Mouse (Mus musculus): Measurements from ENCODE around the gene Gm21739.
"Not testable (repeated sequence)": the region's sequence is repeated elsewhere in the genome, so short reads cannot be mapped to it uniquely, and the experiment has no call there.

The Gm21739 gene

DNA sequence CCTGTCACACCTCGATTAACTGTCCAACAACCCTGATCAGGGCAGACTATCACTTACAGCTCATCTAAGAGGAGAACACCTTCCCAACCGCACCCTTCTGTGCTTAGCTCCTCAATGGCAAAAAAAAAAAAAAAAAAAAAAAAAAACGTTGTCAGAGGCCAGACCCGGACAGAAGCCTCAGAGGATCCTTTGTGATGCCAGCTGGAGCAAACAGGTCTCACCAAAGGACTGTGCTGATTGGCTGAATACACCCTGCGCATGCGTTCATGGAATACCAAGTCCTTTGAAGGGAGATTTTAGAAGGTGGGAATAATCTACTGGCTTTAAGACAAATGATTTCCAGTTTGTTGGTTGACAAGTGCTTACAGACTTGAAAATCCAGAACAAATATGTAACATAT, at the start of gene Gm21739:
Gene Gm21739, minus strand, starts transcription at position 101 of the 400 bp plus-strand sequence.
- not testable (repeated sequence) for DNase-seq
